Mouse (Mus musculus) midbrain, embryonic 16.5 days (tissue): ENCODE measurements at regions not wholly inside any gene's neighbourhood (a gene's known extent, or its start where the extent isn't known, plus 50 kb on each side); places are given as distances from the start of the nearest gene placed in this dataset.
A peak's percentile ranks its signal among the peaks of the same experiment; 100 is the strongest.

ENCODE experiments used
- ATAC-seq: fragments of 200-750 bp; cut with Nextera tagmentation; 2 replicates; pipeline ENCODE4 v1.8.0; 2017; ENCODE audit warnings: moderate TSS enrichment
- H3K27ac ChIP-seq: fragments of 300-500 bp; sonication (generic); 2 replicates; pipeline ENCODE4 v1.5.1; 2014; ENCODE audit warnings: mild to moderate bottlenecking, low read length, mixed read lengths
- H3K27me3 ChIP-seq: fragments of 300-500 bp; sonication (generic); 2 replicates; pipeline ENCODE4 v1.6.1; 2014; ENCODE audit warnings: low read depth, low read length, mixed read lengths; ENCODE audit not compliant: control insufficient read depth, insufficient read depth
- H3K36me3 ChIP-seq: fragments of 300-500 bp; sonication (generic); 2 replicates; pipeline ENCODE4 v1.6.1; 2014; ENCODE audit warnings: mild to moderate bottlenecking, low read length, moderate library complexity, mixed read lengths; ENCODE audit not compliant: control insufficient read depth, insufficient read depth
- H3K4me1 ChIP-seq: fragments of 300-500 bp; sonication (generic); 2 replicates; pipeline ENCODE4 v1.6.1; 2014; ENCODE audit warnings: mild to moderate bottlenecking, low read length, mixed read lengths; ENCODE audit not compliant: control insufficient read depth, insufficient read depth
- H3K4me2 ChIP-seq: fragments of 300-500 bp; sonication (generic); 2 replicates; pipeline ENCODE4 v1.6.1; 2014; ENCODE audit warnings: mild to moderate bottlenecking, low read length, mixed read lengths
- H3K4me3 ChIP-seq: fragments of 300-500 bp; sonication (generic); 2 replicates; pipeline ENCODE4 v1.5.1; 2014; ENCODE audit warnings: low read depth, mild to moderate bottlenecking, low read length, moderate library complexity, mixed read lengths
- H3K9ac ChIP-seq: fragments of 300-500 bp; sonication (generic); 2 replicates; pipeline ENCODE4 v1.6.1; 2014; ENCODE audit warnings: low read depth, low read length, mixed read lengths
- H3K9me3 ChIP-seq: fragments of 300-500 bp; sonication (generic); replicated peaks from 2 replicates; pipeline ENCODE4 v1.6.1; 2014; ENCODE audit warnings: mild to moderate bottlenecking, low read length, mixed read lengths; ENCODE audit not compliant: control insufficient read depth, poor library complexity, severe bottlenecking
- WGBS: fragments of 180-500 bp; shearing (Covaris S2); extraction: QIAGEN DNeasy Blood & Tissue Kit; methylation state at CpG from one replicate; pipeline ENCODE4 v1.1.7; 2014; 5-methylcytosine and 5-hydroxymethylcytosine counted together

GRCm38 (mm10) chr16:73424311-73424710, 987.3 kb downstream of the Robo2 start:
- Histone ChIP-seq H3K9ac (no peak overlapping the region), H3K27me3 (no peaks in the 10 kb centered on the region), H3K4me1 (no peaks in the 10 kb centered on the region), H3K4me3 (no peak overlapping the region), H3K4me2 (no peak overlapping the region), H3K27ac (no peak overlapping the region), H3K9me3 (no peaks in the 10 kb centered on the region), H3K36me3 (no peaks in the 10 kb centered on the region)
- no peak for ATAC-seq
- 84% methylated on average over 2 of the region's 2 CpGs for WGBS

- Histone ChIP-seq H3K9ac (no peak overlapping the region), H3K4me3 (no peak overlapping the region), H3K27ac (no peak overlapping the region), H3K4me2 (no peak overlapping the region), H3K4me1 (no peaks in the 10 kb centered on the region), H3K36me3 (no peaks in the 10 kb centered on the region), H3K9me3 (no peaks in the 10 kb centered on the region), H3K27me3 (no peaks in the 10 kb centered on the region)
- ATAC-seq = no peak
- WGBS = 49% methylated on average over 3 of the region's 3 CpGs
Measured at GRCm38 (mm10) chr16:73404509-73404908, 1007.1 kb downstream of the Robo2 start.

- H3K27ac ChIP-seq = no peak overlapping the region
- WGBS = 41% methylated on average over 3 of the region's 3 CpGs
- ATAC-seq = no peak
Measured at GRCm38 (mm10) chr16:73404099-73404498, 1007.5 kb downstream of the Robo2 start.

GRCm38 (mm10) chr16:73379056-73379455, 1032.6 kb downstream of the Robo2 start:
- Histone ChIP-seq H3K27ac (no peak overlapping the region), H3K4me3 (no peak overlapping the region), H3K36me3 (no peaks in the 10 kb centered on the region), H3K27me3 (no peaks in the 10 kb centered on the region), H3K4me1 (no peaks in the 10 kb centered on the region), H3K4me2 (no peak overlapping the region), H3K9ac (no peak overlapping the region), H3K9me3 (no peaks in the 10 kb centered on the region)
- ATAC-seq = no peak
- 57% methylated on average over 2 of the region's 2 CpGs for whole genome bisulfite sequencing

More at GRCm38 (mm10) chr16:73404099-73404498, 1007.5 kb downstream of the Robo2 start:
- Histone ChIP-seq H3K9me3 (no peaks in the 10 kb centered on the region), H3K4me3 (no peak overlapping the region), H3K4me1 (no peaks in the 10 kb centered on the region), H3K36me3 (no peaks in the 10 kb centered on the region), H3K4me2 (no peak overlapping the region), H3K9ac (no peak overlapping the region), H3K27me3 (no peaks in the 10 kb centered on the region)

- Histone ChIP-seq H3K9me3 (no peaks in the 10 kb centered on the region), H3K36me3 (no peaks in the 10 kb centered on the region), H3K27me3 (no peaks in the 10 kb centered on the region), H3K27ac (no peak overlapping the region), H3K4me1 (no peaks in the 10 kb centered on the region), H3K4me3 (no peak overlapping the region), H3K4me2 (no peak overlapping the region), H3K9ac (no peak overlapping the region)
- 48% methylated on average over 3 of the region's 3 CpGs for WGBS
- no peak for ATAC-seq
Measured at GRCm38 (mm10) chr16:73374608-73375165, 1036.9 kb downstream of the Robo2 start.

GRCm38 (mm10) chr16:73368607-73369233, 1042.9 kb downstream of the Robo2 start:
- Histone ChIP-seq H3K9me3 (no peaks in the 10 kb centered on the region), H3K27ac (peak overlapping the region; percentile 25; the same call in 1 of the 2 replicates), H3K9ac (peak overlapping the region; percentile 42; the same call in 1 of the 2 replicates), H3K4me3 (no peak overlapping the region), H3K4me1 (peaks cover 3% of the 10 kb centered on the region; the same call in 1 of the 2 replicates), H3K36me3 (no peaks in the 10 kb centered on the region), H3K27me3 (no peaks in the 10 kb centered on the region), H3K4me2 (no peak overlapping the region)
- WGBS = 28% methylated on average over 10 of the region's 10 CpGs
- peak; percentile 54 for ATAC-seq

- WGBS = 81% methylated on average over 5 of the region's 5 CpGs
- no peaks in the 10 kb centered on the region for H3K9me3 ChIP-seq
- ATAC-seq = no peak
- H3K4me1 ChIP-seq = peaks cover 3% of the 10 kb centered on the region; the same call in 1 of the 2 replicates
- H3K27me3 ChIP-seq = no peaks in the 10 kb centered on the region
- no peak overlapping the region for H3K4me3 ChIP-seq
- H3K36me3 ChIP-seq = no peaks in the 10 kb centered on the region
- no peak overlapping the region for H3K4me2 ChIP-seq
- H3K9ac ChIP-seq = no peak overlapping the region
- H3K27ac ChIP-seq = no peak overlapping the region; the same call in 1 of the 2 replicates
Measured at GRCm38 (mm10) chr16:73367926-73368325, 1043.7 kb downstream of the Robo2 start.

- Histone ChIP-seq H3K9ac (no peak overlapping the region), H3K27me3 (no peaks in the 10 kb centered on the region), H3K4me2 (no peak overlapping the region), H3K9me3 (no peaks in the 10 kb centered on the region), H3K36me3 (no peaks in the 10 kb centered on the region), H3K27ac (no peak overlapping the region), H3K4me3 (no peak overlapping the region), H3K4me1 (peaks cover 3% of the 10 kb centered on the region; the same call in 1 of the 2 replicates)
- WGBS = 51% methylated on average over 17 of the region's 17 CpGs
- ATAC-seq = peak; percentile 75; the same call in 1 of the 2 replicates
Measured at GRCm38 (mm10) chr16:73367226-73367840, 1044.3 kb downstream of the Robo2 start.

- Histone ChIP-seq H3K9ac (no peak overlapping the region), H3K4me3 (no peak overlapping the region), H3K4me2 (no peak overlapping the region), H3K36me3 (no peaks in the 10 kb centered on the region), H3K9me3 (no peaks in the 10 kb centered on the region), H3K27ac (no peak overlapping the region), H3K27me3 (no peaks in the 10 kb centered on the region), H3K4me1 (no peaks in the 10 kb centered on the region)
- 80% methylated on average over 5 of the region's 5 CpGs for WGBS
- ATAC-seq = no peak
Measured at GRCm38 (mm10) chr16:73350698-73351097, 1042.6 kb downstream of the Robo1 start.
